Mouse (Mus musculus) liver, embryonic 14.5 days (tissue): ENCODE data around the gene AI854703.

Source experiments
- CTCF ChIP-seq: IDR thresholded peaks from 2 replicates; pipeline ENCODE4 v1.5.1; 2016; ENCODE audit warnings: antibody characterized with exemption, low read depth, control low read depth
- EP300 ChIP-seq: IDR thresholded peaks from 2 replicates; pipeline ENCODE4 v1.6.1; 2016; ENCODE audit warnings: antibody characterized with exemption, low read depth

GRCm38 (mm10) chr6:48678391-48678790, 51.8 kb downstream of the AI854703 start:
- no peak for TF ChIP-seq CTCF
- TF ChIP-seq EP300: no peak
